27 mouse cellular contexts compared by ENCODE assay signal in the genomic region with DNA sequence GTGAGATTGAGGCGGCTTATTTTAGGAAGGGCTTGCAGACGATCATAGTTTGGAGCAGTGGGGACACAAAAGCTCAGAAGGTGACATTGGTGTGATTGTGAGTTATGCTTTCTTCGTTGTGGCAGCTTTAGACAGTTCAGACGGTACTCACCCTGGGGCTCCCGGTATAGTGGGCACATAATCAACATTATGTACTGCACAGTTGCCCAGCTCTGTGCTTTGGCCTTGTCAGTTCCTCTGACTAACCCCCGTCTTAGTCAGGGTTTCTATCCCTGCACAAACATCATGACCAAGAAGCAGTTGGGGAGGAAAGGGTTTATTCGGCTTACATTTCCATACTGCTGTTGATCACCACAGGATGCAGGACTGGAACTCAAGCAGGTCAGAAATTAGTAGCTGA.
DNase-seq lines count a peak whose midpoint lies in the region; ATAC-seq and TF ChIP-seq lines count a peak whose summit lies in the region.
"Had no signal": no experiment of that assay in that cellular context is flagged by ENCODE, and none has a peak within 500 bp of the region (broad histone marks: within the 10 kb centered on the region; RNA-seq: fewer than 3 reads in every experiment).

No protein-coding gene starts in this region.

- no peaks in the 10 kb centered on the region for H3K27me3 ChIP-seq in kidney, embryonic 14.5 days (ENCODE audit: control insufficient read depth, insufficient read depth, low read length)
- no peaks in the 10 kb centered on the region for H3K27me3 ChIP-seq in kidney, postnatal 0 days (ENCODE audit: insufficient read depth, low read length)
- H3K27me3 ChIP-seq: CH12.LX; forebrain, embryonic 13.5 days; heart, embryonic 13.5 days; Patski had no signal

- H3K9ac ChIP-seq in kidney, embryonic 14.5 days (ENCODE audit: low read depth, low read length): no peak overlapping the region
- H3K9ac ChIP-seq in kidney, postnatal 0 days (ENCODE audit: low read depth, low read length): no peak overlapping the region
- H3K9ac ChIP-seq: forebrain, embryonic 13.5 days; hindbrain, embryonic 14.5 days had no signal

- no peaks in the 10 kb centered on the region for H3K36me3 ChIP-seq in kidney, embryonic 14.5 days (ENCODE audit: control insufficient read depth, insufficient read depth, low read length)
- H3K36me3 ChIP-seq in kidney, postnatal 0 days (ENCODE audit: insufficient read depth, low read length): no peaks in the 10 kb centered on the region
- H3K36me3 ChIP-seq: forebrain, embryonic 10.5 days; G1E; heart, embryonic 10.5 days; heart, embryonic 13.5 days had no signal

- TF ChIP-seq CTCF in kidney, postnatal 0 days (IDR thresholded peaks at IDR 0.05; ENCODE audit: low read depth): no peak

- H3K4me1 ChIP-seq in kidney, embryonic 14.5 days (ENCODE audit: control insufficient read depth, insufficient read depth, low read length): no peaks in the 10 kb centered on the region
- peaks cover 5% of the 10 kb centered on the region; the same call in 1 of the 2 replicates for H3K4me1 ChIP-seq in kidney, postnatal 0 days (replicated peaks; ENCODE audit: insufficient read depth, low read length)

- H3K4me3 ChIP-seq in kidney, embryonic 14.5 days (ENCODE audit: low read length): no peak overlapping the region
- no peak overlapping the region for H3K4me3 ChIP-seq in kidney, postnatal 0 days (replicated peaks; ENCODE audit: low read depth, low read length)
- H3K4me3 ChIP-seq: forebrain, embryonic 10.5 days; forebrain, embryonic 13.5 days; heart, adult 2 months; heart, embryonic 10.5 days; heart, embryonic 13.5 days had no signal

- H3K9me3 ChIP-seq in kidney, embryonic 14.5 days (ENCODE audit: control insufficient read depth, low read length): no peaks in the 10 kb centered on the region
- no peaks in the 10 kb centered on the region for H3K9me3 ChIP-seq in kidney, postnatal 0 days (replicated peaks; ENCODE audit: low read length)
- H3K9me3 ChIP-seq: forebrain, embryonic 10.5 days; forebrain, embryonic 13.5 days; heart, embryonic 10.5 days; heart, embryonic 13.5 days had no signal

- peak; percentile 58 for DNase-seq in adrenal gland, adult 2 months
- no peak for DNase-seq in adrenal gland, postnatal 4 days (ENCODE audit: low spot score in 2 of 2)
- no peak for DNase-seq in kidney, adult 9 months
- DNase-seq in kidney, postnatal 0 days (ENCODE audit: low spot score): no peak
- no peak for DNase-seq in kidney, adult 18-20 months
- DNase-seq: adrenal gland, adult 8-10 months; B cell, adult 2 months; cerebellum, adult 18-20 months; cerebellum, adult 9-10 months; cerebellum, postnatal 14 days; gastrocnemius, postnatal 10 days; gastrocnemius, postnatal 36 days; heart, adult 2 months; heart, postnatal 14 days; heart, postnatal 4 days had no signal

- no peak for ATAC-seq in kidney, embryonic 14.5 days (ENCODE audit: low FRiP score, low TSS enrichment)
- no peak for ATAC-seq in kidney, postnatal 0 days (replicated peaks; ENCODE audit: low FRiP score, low read depth)
- ATAC-seq: forebrain, embryonic 13.5 days; forebrain, embryonic 16.5 days; hindbrain, postnatal 0 days; inflammation-experienced regulatory T-cells, adult 6 months had no signal

- H3K4me2 ChIP-seq in kidney, embryonic 14.5 days (replicated peaks; ENCODE audit: low read depth, low read length): no peak overlapping the region
- no peak overlapping the region for H3K4me2 ChIP-seq in kidney, postnatal 0 days (ENCODE audit: low read length)
- H3K4me2 ChIP-seq: forebrain, embryonic 13.5 days; heart, embryonic 13.5 days; hindbrain, embryonic 14.5 days had no signal

- WGBS in kidney, embryonic 14.5 days: 87% methylated on average over 7 of the region's 7 CpGs
- WGBS in kidney, postnatal 0 days: 81% methylated on average over 7 of the region's 7 CpGs

- H3K27ac ChIP-seq in kidney, embryonic 14.5 days (ENCODE audit: low read depth, low read length): 0 out of 2 replicates have a peak overlapping the region, but pooled peaks have one; percentile 24
- peak overlapping the region; percentile 80 for H3K27ac ChIP-seq in kidney, postnatal 0 days
- H3K27ac ChIP-seq: forebrain, embryonic 10.5 days; forebrain, embryonic 13.5 days; hindbrain, embryonic 14.5 days; hindbrain, postnatal 0 days had no signal
